Mouse (Mus musculus) cortical plate, adult 2 months (tissue): Measurements from ENCODE around the gene Dnmt1. TPM values are rescaled to one million over a fixed set of nuclear protein-coding genes. Genes with fewer than 3 reads are reported as not detected.
"Not testable (repeated sequence)": the region's sequence is repeated elsewhere in the genome, so short reads cannot be mapped to it uniquely, and the experiment has no call there.

Experiments used
- H3K27ac ChIP-seq: fragments of 200-500 bp; 2 replicates; pipeline ENCODE4 v1.5.1; 2012; ENCODE audit warnings: low read length, control low read depth, inconsistent platforms; ENCODE audit not compliant: insufficient read depth
- H3K4me1 ChIP-seq: fragments of 200-500 bp; 2 replicates; pipeline ENCODE4 v1.6.1; 2011; ENCODE audit warnings: low read length; ENCODE audit not compliant: control insufficient read depth, insufficient read depth
- H3K4me3 ChIP-seq: fragments of 200-500 bp; 2 replicates; pipeline ENCODE4 v1.5.1; 2011; ENCODE audit warnings: mild to moderate bottlenecking, low read length, control low read depth; ENCODE audit not compliant: insufficient read depth
- CTCF ChIP-seq: fragments of 200-500 bp; IDR thresholded peaks from 2 replicates; pipeline ENCODE4 v1.5.1; 2011; ENCODE audit warnings: mild to moderate bottlenecking, control low read depth, low read length; ENCODE audit not compliant: insufficient read depth; ENCODE audit errors: extremely low read depth
- POLR2A ChIP-seq: fragments of 200-500 bp; IDR thresholded peaks from 2 replicates; pipeline ENCODE4 v1.6.1; 2011; ENCODE audit warnings: mild to moderate bottlenecking, low read length, control low read depth; ENCODE audit not compliant: insufficient read depth; ENCODE audit errors: extremely low read depth
- polyA plus RNA-seq: library from polyadenylated mRNA; depleted of rRNA; stranded (reverse); fragments of >200 nt; gene quantifications from 2 replicates; pipeline ENCODE4 v1.2.3, GENCODE M21; 2012; rRNA removed

The Dnmt1 gene
- polyA plus RNA-seq, result 31.7 and 31.9 TPM in 2 replicates

DNA sequence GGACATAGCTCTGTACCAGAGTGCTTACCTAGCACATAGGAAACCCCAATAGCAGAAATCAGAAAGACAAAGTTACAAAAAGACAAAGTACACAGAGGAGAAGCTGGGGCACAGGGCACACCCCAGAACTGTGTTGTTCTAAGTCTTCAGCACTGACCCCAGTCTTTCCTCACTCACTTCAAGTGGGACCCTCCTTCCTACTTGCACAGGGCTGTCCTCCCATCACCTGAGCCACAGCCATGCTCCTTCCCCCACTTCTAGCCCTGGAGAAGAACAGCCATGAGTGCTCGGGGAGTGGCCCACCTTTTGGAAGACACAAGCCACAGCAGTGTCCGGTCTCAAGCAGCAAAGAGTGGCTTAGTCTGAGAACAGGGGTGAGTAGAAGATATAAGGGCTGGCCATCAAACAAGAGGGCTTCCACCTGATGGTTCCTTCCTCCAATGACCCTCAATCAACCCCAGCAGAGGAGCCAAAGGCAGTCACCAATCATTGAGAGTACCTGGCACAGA, at the start of gene Dnmt1:
Gene Dnmt1 (minus strand): TSS at position 459 of the 509 bp plus-strand sequence.
- no peaks in the 10 kb centered on the region for H3K4me1 ChIP-seq
- H3K4me3 ChIP-seq, result no peak within 1 kb of the TSS
- no peak within 1 kb of the TSS for H3K27ac ChIP-seq
- no peak for TF ChIP-seq POLR2A
- no peak for TF ChIP-seq CTCF

DNA sequence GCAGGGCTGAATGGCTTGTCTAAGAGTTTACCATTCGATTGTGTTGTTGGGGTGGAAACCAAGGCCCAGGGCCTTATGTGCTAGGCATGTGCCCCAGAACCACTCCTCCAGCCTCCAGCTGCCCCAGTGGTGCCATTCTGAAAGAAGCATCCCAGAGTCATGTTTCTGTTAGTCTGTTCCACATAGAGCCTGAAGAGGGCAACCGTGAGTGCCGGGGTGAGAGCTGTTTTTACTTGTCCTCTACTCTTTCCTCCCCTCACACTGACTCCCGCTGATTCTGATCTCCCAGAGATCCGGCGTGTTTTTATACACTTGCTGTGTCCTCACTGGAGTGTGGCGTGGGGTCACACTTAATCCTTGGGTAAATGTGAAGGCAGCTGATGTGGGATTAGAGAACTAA, 48.3 kb upstream of the Dnmt1 start:
- Histone ChIP-seq H3K27ac (no peak overlapping the region), H3K4me1 (no peaks in the 10 kb centered on the region; the same call in 1 of the 2 replicates), H3K4me3 (no peak overlapping the region)
- TF ChIP-seq POLR2A (no peak), CTCF (peak; percentile 25)

DNA sequence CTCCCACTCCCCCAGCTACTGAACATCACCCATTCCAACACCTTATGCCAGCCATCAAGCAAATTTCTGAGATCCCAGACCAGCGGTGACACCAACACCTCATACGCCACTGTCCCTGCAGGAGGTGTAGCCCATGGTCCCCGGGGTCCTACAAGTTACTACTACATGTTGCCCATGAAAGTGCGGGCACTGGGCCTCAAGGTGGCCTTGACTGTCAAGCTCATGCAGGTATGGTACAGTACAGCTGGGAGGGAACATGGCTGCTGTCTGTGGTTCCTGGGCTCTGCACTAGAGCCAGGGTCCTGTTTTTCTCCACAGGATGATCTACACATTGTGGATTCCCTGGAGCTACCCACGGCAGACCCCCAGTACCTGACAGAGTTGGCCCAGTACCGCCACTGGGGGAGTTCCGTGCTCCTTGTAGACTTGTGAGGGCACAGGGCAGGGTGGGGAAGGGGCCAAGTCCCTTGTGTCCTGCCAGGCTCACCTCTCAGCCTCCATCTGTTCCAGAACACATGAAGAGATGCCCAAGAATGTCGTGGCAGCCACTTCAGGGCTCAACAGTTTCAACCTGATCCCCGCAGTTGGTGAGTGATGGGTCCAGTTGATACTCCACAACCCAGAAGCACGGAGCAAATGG, 47.7 kb upstream of the Dnmt1 start:
- Histone ChIP-seq H3K4me1 (no peaks in the 10 kb centered on the region; the same call in 1 of the 2 replicates), H3K27ac (no peak overlapping the region), H3K4me3 (no peak overlapping the region)
- TF ChIP-seq CTCF (no peak), POLR2A (no peak)

DNA sequence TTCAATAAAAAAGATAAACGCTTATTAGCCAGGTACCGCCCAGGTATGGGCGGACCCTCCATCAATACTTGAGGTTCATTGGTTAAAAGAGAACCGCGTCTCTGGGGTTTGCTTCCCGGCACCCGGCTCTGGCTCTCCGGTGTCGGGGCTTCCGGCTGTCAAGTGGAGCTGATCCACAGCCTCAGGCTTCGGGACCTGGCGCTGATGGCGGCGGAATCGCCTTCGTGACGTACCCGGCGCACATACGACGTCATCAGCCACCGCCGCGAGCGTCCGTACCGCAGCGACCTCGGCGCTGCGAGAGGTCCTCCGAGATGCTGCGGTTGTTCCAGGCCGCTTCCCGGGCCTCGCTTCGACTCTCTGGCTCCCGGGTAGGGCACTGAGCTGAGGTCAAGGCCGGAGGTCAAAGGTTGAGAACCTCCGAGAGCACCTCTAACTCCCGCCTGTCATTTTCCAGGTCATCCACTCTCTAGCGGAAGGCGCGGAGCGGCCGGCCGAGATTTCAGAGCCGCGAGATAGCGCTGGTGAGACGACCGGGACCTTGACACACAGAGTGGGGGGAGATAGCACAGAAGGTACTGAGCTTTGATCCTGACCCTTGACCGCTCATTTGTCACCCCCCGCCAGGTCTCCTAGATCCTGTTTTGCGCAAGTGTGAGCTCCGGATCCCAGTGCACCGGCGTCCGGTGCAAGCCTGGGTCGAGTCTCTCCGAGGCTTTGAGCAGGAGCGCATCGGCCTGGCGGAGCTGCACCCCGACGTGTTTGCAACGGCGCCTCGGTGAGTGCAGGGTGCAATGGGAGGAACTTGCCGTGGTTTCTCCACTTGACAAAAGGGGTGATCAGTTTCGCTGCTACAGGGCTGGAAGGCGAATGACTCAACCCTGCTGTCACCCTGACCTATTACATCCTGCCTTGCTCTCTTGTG, 43.2 kb upstream of the Dnmt1 start, which contains the start of gene Mrpl4:
Gene Mrpl4 (plus strand): TSS at position 112 of the 925 bp plus-strand sequence.
- H3K27ac ChIP-seq, result peak within 1 kb of the TSS; percentile 41; the same call in 1 of the 2 replicates
- no peaks in the 10 kb centered on the region; the same call in 1 of the 2 replicates for H3K4me1 ChIP-seq
- TF ChIP-seq POLR2A (peak; percentile 89), CTCF (no peak)
- H3K4me3 ChIP-seq, result peak within 1 kb of the TSS; percentile 80

DNA sequence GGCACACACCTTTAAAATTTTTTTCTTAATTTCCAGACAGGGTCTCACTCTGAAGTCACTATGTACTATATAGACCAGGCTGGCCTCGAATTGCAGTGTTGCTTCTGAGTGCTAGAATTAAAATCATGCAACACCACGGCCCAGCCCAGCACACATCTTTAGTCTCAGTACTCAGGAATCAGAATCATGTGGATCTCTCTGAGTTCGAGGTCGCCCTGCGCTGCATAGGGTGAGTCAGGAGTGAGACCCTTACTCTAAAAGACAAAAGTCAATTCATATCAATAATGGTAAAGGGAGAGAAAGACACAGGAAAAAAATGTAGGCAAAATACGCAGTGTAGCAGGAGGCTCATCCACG, 42.6 kb upstream of the Dnmt1 start:
- Histone ChIP-seq H3K27ac (0 out of 2 replicates have a peak overlapping the region, but pooled peaks have one; percentile 18), H3K4me1 (no peaks in the 10 kb centered on the region; the same call in 1 of the 2 replicates), H3K4me3 (peak overlapping the region; percentile 80)
- TF ChIP-seq CTCF (no peak), POLR2A (no peak)

DNA sequence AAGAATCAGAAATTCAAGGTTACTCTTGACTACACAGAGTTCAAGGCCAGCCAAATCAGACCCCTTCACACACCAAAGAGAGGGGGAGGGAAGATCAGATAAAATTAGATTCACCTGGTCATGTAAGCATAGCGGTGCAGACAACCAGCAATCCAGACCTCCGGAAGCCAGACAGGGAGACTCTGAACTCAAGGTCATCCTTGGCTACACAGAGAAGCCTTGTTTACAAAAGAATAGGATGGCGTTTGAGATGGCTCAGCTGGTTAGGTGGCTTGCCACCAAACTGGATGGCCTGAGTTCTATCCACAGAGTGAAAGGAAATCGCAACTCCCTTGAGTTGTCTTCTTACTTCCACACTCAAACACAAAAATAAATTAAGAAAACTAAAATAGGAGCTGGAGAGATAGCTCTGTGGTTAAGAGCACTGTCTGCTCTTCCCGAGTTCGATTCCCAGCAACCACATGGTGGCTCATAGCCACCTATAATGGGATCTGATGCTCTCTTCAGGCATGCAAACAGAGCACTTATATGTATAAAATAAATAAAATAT, 42.0 kb upstream of the Dnmt1 start:
- no peak overlapping the region for H3K27ac ChIP-seq
- no peaks in the 10 kb centered on the region; the same call in 1 of the 2 replicates for H3K4me1 ChIP-seq
- H3K4me3 ChIP-seq, result peak overlapping the region; percentile 80; the same call in 1 of the 2 replicates
- TF ChIP-seq POLR2A, result no peak
- no peak for TF ChIP-seq CTCF

DNA sequence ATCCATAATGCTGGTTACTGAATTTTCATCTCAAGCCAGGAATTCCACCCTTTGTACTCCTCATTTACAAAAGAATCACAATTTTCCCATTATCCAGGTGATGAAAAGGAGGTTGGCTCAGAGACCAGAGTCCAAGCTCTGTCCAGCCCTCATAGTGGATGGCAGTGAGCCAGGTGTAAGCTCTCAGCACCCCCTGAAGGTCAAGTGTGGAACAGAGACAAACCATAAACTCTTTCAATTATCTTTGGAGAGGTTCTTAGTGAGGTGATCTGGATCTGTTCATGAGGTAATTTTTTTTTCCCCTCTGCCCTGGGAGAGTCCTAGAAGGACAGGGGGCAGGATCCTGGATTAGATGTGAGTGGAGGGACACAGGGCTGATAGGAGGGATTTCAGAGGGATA, 41.1 kb upstream of the Dnmt1 start:
- TF ChIP-seq CTCF, result no peak
- TF ChIP-seq POLR2A, result no peak
- H3K4me3 ChIP-seq, result no peak overlapping the region

DNA sequence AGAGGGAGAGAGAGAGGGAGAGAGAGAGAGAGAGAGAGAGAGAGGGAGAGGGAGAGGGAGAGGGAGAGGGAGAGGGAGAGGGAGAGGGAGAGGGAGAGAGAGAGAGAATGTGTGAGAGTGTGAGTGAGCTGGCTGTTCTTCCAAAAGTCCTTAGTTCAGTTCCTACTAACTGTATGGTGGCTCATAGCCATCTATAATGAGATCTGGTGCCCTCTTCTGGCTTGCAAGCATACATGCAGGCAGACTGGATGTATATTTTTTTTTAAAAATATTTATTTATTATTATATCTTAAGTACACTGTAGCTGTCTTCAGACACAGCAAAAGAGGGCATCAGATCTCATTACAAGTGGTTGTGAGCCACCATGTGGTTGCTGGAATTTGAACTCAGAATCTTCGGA, 38.6 kb upstream of the Dnmt1 start:
- TF ChIP-seq CTCF, result 0 out of 2 replicates have a peak, but pooled peaks have one; percentile 6
- H3K4me3 ChIP-seq, H3K27ac ChIP-seq, H3K4me1 ChIP-seq: not testable (repeated sequence)

More for the DNA sequence above, 41.1 kb upstream of the Dnmt1 start:
- Histone ChIP-seq H3K27ac (no peak overlapping the region), H3K4me1 (no peaks in the 10 kb centered on the region; the same call in 1 of the 2 replicates)

DNA sequence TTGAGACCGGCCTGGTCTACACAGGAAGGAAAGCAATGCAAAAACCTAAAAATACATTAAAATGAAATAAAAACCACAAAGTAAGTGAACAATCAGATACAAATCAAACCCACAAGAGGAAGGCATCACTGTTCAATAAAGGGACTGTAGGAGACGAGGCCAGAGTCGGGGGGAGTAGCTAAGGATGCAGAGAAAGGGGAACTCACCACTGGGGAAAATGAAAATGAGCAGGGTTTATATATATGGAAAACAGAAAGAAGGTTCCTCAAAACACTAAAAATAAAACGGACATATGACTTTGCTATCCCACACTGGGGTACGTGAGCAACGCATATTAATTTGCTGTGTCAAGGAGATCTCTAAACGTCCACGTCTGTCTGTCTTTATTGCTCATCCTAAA, 37.4 kb upstream of the Dnmt1 start:
- Histone ChIP-seq H3K4me3 (no peak overlapping the region), H3K27ac (no peak overlapping the region), H3K4me1 (no peaks in the 10 kb centered on the region)
- no peak for TF ChIP-seq POLR2A
- TF ChIP-seq CTCF, result no peak
